Mouse (Mus musculus) embryonic facial prominence, embryonic 15.5 days (tissue): ENCODE measurements around the gene Zdhhc18. TPM values are rescaled to one million over a fixed set of nuclear protein-coding genes. Genes with fewer than 3 reads are reported as not detected.
A peak's percentile ranks its signal among the peaks of the same experiment; 100 is the strongest.

ENCODE experiments used
- ATAC-seq: fragments of 200-750 bp; cut with Nextera tagmentation; 2 replicates; pipeline ENCODE4 v1.8.0; 2017; ENCODE audit warnings: low read depth, moderate TSS enrichment; ENCODE audit not compliant: insufficient number of reproducible peaks, low FRiP score, low TSS enrichment
- H3K27ac ChIP-seq: fragments of 300-500 bp; sonication (generic); replicated peaks from 2 replicates; pipeline ENCODE4 v1.5.1; 2015; ENCODE audit warnings: mild to moderate bottlenecking, inconsistent platforms
- H3K27me3 ChIP-seq: fragments of 300-500 bp; sonication (generic); 2 replicates; pipeline ENCODE4 v1.6.1; 2015; ENCODE audit warnings: inconsistent platforms
- H3K36me3 ChIP-seq: fragments of 300-500 bp; sonication (generic); 2 replicates; pipeline ENCODE4 v1.6.1; 2015; ENCODE audit warnings: mild to moderate bottlenecking, inconsistent platforms
- H3K4me1 ChIP-seq: fragments of 300-500 bp; sonication (generic); 2 replicates; pipeline ENCODE4 v1.6.1; 2015; ENCODE audit warnings: inconsistent platforms
- H3K4me2 ChIP-seq: fragments of 300-500 bp; sonication (generic); replicated peaks from 2 replicates; pipeline ENCODE4 v1.6.1; 2015; ENCODE audit warnings: mild to moderate bottlenecking, inconsistent platforms
- H3K4me3 ChIP-seq: fragments of 300-500 bp; sonication (generic); replicated peaks from 2 replicates; pipeline ENCODE4 v1.5.1; 2015; ENCODE audit warnings: mild to moderate bottlenecking, inconsistent platforms
- H3K9ac ChIP-seq: fragments of 300-500 bp; sonication (generic); 2 replicates; pipeline ENCODE4 v1.6.1; 2015; ENCODE audit warnings: inconsistent platforms
- H3K9me3 ChIP-seq: fragments of 300-500 bp; sonication (generic); replicated peaks from 2 replicates; pipeline ENCODE4 v1.6.1; 2016; ENCODE audit warnings: inconsistent platforms
- WGBS: fragments of 180-500 bp; shearing (Covaris S2); methylation state at CpG from one replicate; pipeline ENCODE4 v1.1.7; 2015; 5-methylcytosine and 5-hydroxymethylcytosine counted together
- polyA plus RNA-seq: library from polyadenylated mRNA; unstranded; fragments of >200 nt; fragmentation: Nextera tagmentation; extraction: Ambion mirVana; gene quantifications from 2 replicates; pipeline ENCODE4 v1.2.1, GENCODE M21; 2015

The Zdhhc18 gene
- polyA plus RNA-seq, 1 experiment from 2014 or later: 5.4 TPM

DNA sequence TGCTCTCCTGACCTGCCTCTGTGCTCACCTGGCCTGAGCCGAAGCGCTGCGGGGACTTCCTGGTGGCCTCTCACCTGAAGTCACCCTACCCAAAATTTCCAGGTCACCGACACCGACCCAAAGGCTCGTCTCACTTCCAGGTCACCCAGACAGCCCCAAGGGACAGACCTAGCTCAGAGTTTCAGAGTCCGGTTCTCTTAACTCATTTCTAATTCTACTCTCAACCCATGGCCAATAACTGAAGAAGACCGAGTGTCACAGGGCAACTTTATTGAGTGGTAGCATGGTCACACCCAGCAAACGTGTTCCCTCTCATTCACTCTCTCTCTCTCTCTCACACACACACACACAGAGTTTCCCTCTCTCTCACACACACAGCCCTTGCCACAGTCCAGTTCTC is 49.6 kb downstream of the Zdhhc18 start:
- Histone ChIP-seq H3K9me3 (no peaks in the 10 kb centered on the region), H3K9ac (peak overlapping the region; percentile 35), H3K4me2 (peak overlapping the region; percentile 85), H3K36me3 (peaks cover 11% of the 10 kb centered on the region), H3K27me3 (peaks cover 29% of the 10 kb centered on the region), H3K4me1 (peaks cover 37% of the 10 kb centered on the region), H3K27ac (peak overlapping the region; percentile 85), H3K4me3 (peak overlapping the region; percentile 56)
- WGBS: 13% methylated on average over 9 of the region's 9 CpGs
- ATAC-seq: no peak

DNA sequence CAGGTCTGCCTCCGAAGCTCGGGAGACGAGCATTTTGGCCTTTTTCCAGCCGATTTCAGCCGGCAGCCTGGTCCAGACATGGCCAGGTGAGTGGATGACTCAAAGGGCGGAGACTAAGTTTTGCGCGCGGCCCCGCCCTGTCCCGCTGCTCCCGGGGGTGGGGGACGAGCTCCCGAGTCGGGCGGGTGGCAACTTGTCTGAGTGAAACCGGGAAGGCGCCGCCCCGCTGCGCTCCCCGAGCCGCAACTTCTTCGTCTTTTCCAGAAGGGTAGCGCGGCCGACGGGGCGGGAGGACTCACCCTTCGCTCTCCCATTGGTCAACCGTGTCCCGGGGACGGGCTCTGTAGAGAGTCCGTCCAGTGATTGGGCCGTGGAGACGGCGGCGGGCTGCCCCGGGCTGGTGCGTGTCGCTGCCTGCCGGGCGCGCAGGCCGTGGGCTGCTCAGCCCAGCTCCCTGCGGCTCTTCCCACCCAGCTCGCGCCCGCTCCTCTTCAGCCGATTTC is 50.3 kb downstream of the Zdhhc18 start:
- peak overlapping the region; percentile 85 for H3K4me2 ChIP-seq
- peak overlapping the region; percentile 35; the same call in 1 of the 2 replicates for H3K9ac ChIP-seq
- H3K27me3 ChIP-seq: peaks cover 29% of the 10 kb centered on the region
- peak; percentile 92 for ATAC-seq
- no peaks in the 10 kb centered on the region for H3K9me3 ChIP-seq
- peaks cover 34% of the 10 kb centered on the region for H3K4me1 ChIP-seq
- peaks cover 7% of the 10 kb centered on the region for H3K36me3 ChIP-seq
- H3K27ac ChIP-seq: peak overlapping the region; percentile 88
- peak overlapping the region; percentile 56 for H3K4me3 ChIP-seq
- WGBS: under 1% methylated on average over 50 of the region's 50 CpGs

DNA sequence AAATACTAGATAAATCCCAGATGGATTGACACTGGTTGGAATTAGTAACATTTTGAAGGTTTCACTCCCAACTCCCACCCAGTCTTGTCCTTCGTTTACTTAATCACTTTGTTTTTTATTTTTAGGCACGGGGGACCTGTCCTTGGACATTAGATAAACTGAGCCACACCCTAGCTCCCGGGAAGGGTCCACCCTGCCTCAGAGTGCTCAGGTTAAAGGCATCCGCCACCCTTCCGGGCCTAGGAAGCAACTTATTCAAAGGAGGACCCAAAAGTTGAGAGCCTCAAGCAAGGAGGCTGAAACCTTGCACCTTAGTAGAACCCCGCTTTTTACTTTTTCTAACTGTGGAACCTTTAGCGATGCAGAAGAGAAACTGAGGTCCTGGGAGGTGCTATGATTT is 50.8 kb downstream of the Zdhhc18 start:
- H3K36me3 ChIP-seq: peaks cover 5% of the 10 kb centered on the region
- peaks cover 29% of the 10 kb centered on the region for H3K27me3 ChIP-seq
- ATAC-seq: no peak
- H3K27ac ChIP-seq: peak overlapping the region; percentile 88
- 0 out of 2 replicates have a peak overlapping the region, but pooled peaks have one; percentile 24 for H3K9ac ChIP-seq
- H3K9me3 ChIP-seq: no peaks in the 10 kb centered on the region
- 20% methylated on average over 7 of the region's 7 CpGs for WGBS
- peaks cover 33% of the 10 kb centered on the region for H3K4me1 ChIP-seq
- H3K4me2 ChIP-seq: peak overlapping the region; percentile 85
- peak overlapping the region; percentile 56 for H3K4me3 ChIP-seq

DNA sequence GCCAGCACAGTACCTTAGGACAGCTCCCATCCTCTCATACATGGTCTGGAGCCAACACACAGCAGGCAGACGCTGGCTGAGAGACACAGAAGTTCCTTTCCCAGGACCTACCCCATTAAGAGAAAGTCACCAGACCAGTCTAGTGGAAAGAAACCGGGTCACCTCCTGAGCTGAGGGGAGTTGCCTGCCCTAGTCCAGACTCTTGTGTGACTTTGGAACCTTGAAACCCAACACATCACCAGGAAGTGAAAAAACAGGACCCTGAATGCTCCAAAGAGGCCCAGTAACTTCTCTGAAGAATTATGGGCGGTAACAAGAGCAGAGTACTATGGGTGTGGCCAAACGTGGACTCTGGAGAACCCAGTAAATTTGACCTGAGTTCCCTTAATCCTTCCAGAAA is 51.3 kb downstream of the Zdhhc18 start:
- Histone ChIP-seq H3K27me3 (peaks cover 29% of the 10 kb centered on the region), H3K27ac (peak overlapping the region; percentile 88), H3K9me3 (no peaks in the 10 kb centered on the region), H3K4me2 (peak overlapping the region; percentile 85; the same call in 1 of the 2 replicates), H3K4me3 (peak overlapping the region; percentile 56; the same call in 1 of the 2 replicates), H3K36me3 (no peaks in the 10 kb centered on the region), H3K4me1 (peaks cover 28% of the 10 kb centered on the region), H3K9ac (no peak overlapping the region)
- ATAC-seq: no peak
- WGBS: 28% methylated on average over 4 of the region's 4 CpGs

DNA sequence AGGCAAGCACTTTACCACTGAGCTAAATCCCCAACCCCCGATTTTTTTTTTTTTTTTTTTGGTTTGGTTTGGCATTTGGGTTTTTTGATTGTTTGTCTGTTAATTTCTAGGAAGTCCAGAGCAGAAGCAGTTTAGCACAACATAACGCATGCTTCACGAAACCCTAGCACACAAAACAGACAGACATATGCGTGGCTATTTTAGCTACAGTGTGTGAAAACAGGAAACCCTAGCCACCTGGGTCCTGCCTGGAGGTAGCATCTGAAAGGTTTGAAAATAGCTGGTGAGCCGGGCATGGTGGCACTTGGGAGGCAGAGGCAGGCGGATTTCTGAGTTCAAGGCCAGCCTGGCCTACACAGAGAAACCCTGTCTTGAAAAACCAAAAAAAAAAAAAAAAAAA is 53.9 kb downstream of the Zdhhc18 start:
- H3K27ac ChIP-seq: no peak overlapping the region; the same call in 1 of the 2 replicates
- H3K4me2 ChIP-seq: no peak overlapping the region

DNA sequence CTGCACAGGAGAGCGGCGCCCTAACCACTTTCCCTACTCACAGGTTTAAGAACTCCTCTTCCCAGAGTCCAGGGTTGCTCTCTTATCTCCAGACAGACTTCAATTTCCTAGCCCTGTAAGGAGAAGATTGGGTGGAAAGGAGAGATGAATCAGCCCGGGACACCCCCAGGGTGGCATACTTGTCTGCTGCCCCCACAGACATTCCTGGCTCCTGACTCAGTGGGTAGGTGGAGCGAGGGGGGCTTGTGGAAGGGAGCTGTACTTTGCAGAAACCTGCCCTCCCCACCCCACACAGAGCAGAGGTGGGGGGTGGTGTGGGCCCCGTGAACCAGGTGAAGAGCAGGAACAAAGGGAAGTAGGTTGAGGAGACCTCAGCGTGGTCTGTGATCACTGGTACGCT is 54.4 kb downstream of the Zdhhc18 start:
- H3K4me2 ChIP-seq: no peak overlapping the region
- WGBS: 61% methylated on average over 7 of the region's 7 CpGs
- H3K27ac ChIP-seq: peak overlapping the region; percentile 49
- peaks cover 13% of the 10 kb centered on the region for H3K27me3 ChIP-seq
- peaks cover 13% of the 10 kb centered on the region for H3K36me3 ChIP-seq
- H3K9ac ChIP-seq: no peak overlapping the region
- H3K4me1 ChIP-seq: peaks cover 22% of the 10 kb centered on the region
- H3K9me3 ChIP-seq: no peaks in the 10 kb centered on the region
- no peak overlapping the region for H3K4me3 ChIP-seq
- no peak for ATAC-seq

More for the DNA sequence above, 53.9 kb downstream of the Zdhhc18 start:
- Histone ChIP-seq H3K4me3 (no peak overlapping the region), H3K27me3 (peaks cover 13% of the 10 kb centered on the region), H3K9ac (no peak overlapping the region), H3K36me3 (peaks cover 8% of the 10 kb centered on the region), H3K9me3 (no peaks in the 10 kb centered on the region), H3K4me1 (peaks cover 22% of the 10 kb centered on the region)
- WGBS: 69% methylated on average over 6 of the region's 6 CpGs
- no peak for ATAC-seq

DNA sequence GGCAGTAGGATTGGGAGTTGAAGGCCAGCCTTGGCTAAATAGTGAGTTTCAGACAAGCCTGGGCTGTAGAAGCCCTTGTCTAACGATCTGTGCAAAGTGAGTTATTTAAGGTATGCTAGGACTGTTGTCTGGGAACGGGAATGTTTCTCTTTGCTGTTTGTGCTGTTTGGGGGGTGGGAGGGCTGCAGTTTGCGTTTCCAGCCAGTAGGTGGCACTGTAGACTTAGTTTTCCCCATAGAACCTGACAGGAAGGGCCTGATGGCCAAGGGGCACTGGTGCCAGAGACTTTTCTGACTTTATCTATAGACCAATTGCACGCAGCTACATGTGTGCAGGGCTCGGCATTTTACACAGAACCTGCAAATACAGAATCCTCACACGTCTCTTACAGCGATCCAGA is 57.4 kb downstream of the Zdhhc18 start:
- H3K9me3 ChIP-seq: no peaks in the 10 kb centered on the region
- no peak overlapping the region for H3K9ac ChIP-seq
- no peak overlapping the region for H3K4me2 ChIP-seq
- no peak overlapping the region for H3K4me3 ChIP-seq
- WGBS: 27% methylated on average over 7 of the region's 7 CpGs
- H3K36me3 ChIP-seq: peaks cover 43% of the 10 kb centered on the region
- H3K27ac ChIP-seq: no peak overlapping the region
- no peak for ATAC-seq
- 0 out of 2 replicates have a peak, but pooled peaks cover 7% of the 10 kb centered on the region for H3K4me1 ChIP-seq
- H3K27me3 ChIP-seq: no peaks in the 10 kb centered on the region

DNA sequence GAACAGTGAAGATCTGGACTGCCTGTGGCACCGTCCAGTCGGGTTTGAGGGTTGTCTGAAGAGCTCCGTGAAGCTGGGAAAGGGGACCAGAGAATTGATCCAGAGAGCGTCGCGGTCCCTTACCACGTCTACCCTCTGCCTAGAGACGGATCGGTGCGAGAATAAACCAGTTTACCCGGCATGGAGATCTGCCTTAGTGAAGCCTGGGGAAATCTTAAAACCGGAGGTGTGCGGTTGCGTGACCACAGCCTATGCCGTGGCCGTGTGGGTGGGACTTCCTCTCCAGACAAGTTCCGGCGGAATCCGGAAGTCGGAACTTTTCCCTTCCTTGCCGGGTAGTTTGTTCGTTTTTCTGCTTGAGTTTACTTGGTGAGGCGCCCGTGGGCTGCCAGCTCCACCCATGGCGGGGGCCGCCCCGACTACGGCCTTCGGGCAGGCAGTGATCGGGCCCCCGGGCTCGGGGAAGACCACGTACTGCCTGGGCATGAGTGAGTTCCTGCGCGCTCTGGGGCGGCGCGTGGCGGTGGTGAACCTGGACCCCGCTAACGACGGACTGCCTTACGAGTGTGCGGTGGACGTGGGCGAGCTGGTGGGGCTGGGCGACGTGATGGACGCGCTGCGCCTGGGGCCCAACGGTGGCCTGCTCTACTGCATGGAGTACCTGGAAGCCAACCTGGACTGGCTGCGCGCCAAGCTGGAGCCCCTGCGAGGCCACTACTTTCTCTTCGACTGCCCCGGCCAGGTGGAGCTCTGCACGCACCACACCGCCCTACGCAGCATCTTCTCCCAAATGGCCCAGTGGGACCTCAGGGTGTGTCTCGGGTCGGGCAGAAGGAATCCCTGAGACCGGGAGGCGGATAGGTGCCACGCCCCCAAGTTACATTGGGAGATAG is 65.6 kb downstream of the Zdhhc18 start, which contains the start of gene Gpn2:
Gene Gpn2, plus strand, starts transcription at position 304 of the 893 bp plus-strand sequence.
- peak; percentile 85; the same call in 1 of the 2 replicates for ATAC-seq
- Histone ChIP-seq H3K9me3 (no peaks in the 10 kb centered on the region), H3K27me3 (no peaks in the 10 kb centered on the region), H3K36me3 (peaks cover 51% of the 10 kb centered on the region), H3K4me2 (peak within 1 kb of the TSS; percentile 100), H3K4me1 (peaks cover 19% of the 10 kb centered on the region), H3K4me3 (peak within 1 kb of the TSS; percentile 80), H3K27ac (peak within 1 kb of the TSS; percentile 89), H3K9ac (peak within 1 kb of the TSS; percentile 87)
- 1% methylated on average over 65 of the region's 65 CpGs for WGBS

DNA sequence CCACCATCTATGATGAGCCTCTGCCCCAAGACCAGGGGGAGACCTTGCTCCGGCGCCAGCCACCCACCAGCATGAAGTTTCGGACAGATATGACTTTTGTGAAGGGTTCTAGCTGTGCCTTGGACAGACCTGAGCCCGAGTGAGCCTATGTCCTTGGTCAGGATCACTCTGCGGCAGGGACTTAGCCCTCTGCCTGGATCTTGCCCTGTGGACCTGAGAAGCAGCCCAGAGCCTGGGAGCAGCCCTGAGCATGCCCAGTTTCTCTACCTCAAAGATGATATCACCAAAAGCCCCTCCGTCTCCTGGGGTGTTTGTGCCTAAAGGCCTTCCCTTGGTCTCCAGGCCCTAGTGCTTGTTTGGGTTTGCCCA is 66.3 kb downstream of the Zdhhc18 start:
- no peak for ATAC-seq
- whole genome bisulfite sequencing: 57% methylated on average over 6 of the region's 6 CpGs

DNA sequence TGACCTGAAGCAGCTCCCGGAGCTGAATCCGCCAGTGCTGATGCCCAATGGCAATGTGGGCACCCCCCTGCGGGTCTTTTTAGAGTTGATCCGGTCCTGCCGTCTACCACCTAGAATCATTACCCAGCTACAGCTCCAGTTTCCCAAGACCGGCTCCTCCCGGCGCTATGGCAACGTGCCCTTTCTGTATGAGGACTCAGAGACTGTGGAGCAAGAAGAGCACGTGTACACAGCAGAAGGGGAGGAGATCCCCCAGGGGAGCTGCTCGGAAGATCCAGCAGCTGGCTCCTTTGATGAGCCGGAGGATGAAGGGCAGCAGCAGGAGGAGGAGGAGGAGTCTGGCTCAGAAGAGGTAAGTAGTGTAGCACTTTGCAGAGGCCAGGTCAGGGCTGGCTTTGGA is 72.0 kb downstream of the Zdhhc18 start:
- Histone ChIP-seq H3K27ac (no peak overlapping the region), H3K4me2 (no peak overlapping the region), H3K36me3 (peaks cover 39% of the 10 kb centered on the region), H3K4me3 (no peak overlapping the region), H3K27me3 (no peaks in the 10 kb centered on the region), H3K9ac (no peak overlapping the region), H3K9me3 (no peaks in the 10 kb centered on the region), H3K4me1 (peaks cover 14% of the 10 kb centered on the region)
- 62% methylated on average over 12 of the region's 12 CpGs for WGBS
- ATAC-seq: no peak

More for the DNA sequence above, 66.3 kb downstream of the Zdhhc18 start:
- Histone ChIP-seq H3K4me2 (peak overlapping the region; percentile 100), H3K9me3 (no peaks in the 10 kb centered on the region), H3K36me3 (peaks cover 51% of the 10 kb centered on the region), H3K27me3 (no peaks in the 10 kb centered on the region), H3K27ac (peak overlapping the region; percentile 89), H3K4me3 (peak overlapping the region; percentile 80), H3K4me1 (peaks cover 19% of the 10 kb centered on the region), H3K9ac (peak overlapping the region; percentile 87)

DNA sequence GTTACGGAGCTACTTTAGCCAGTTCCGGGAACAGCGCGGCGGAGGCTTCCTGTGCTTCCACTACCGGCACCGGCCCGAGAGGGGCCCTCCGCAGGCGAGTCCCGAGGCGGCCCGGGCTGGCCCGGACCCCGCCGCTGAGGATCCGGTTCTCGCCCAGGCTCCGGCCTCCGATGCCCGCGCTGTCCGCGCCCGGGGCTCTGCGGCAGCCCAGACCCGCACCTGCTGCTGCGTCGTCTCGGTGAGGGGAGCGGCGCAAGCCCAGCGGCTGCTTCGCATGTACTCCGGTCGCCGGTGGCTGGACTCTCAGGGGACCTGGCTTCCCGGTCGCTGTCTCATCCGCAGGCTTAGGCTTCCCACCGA is 75.1 kb downstream of the Zdhhc18 start:
- peak overlapping the region; percentile 85 for H3K4me2 ChIP-seq
- under 1% methylated on average over 41 of the region's 41 CpGs for WGBS
- H3K4me3 ChIP-seq: peak overlapping the region; percentile 81
- peak; percentile 49 for ATAC-seq
- peak overlapping the region; percentile 88; the same call in 1 of the 2 replicates for H3K27ac ChIP-seq
- H3K36me3 ChIP-seq: peaks cover 18% of the 10 kb centered on the region
- H3K4me1 ChIP-seq: peaks cover 13% of the 10 kb centered on the region
- no peaks in the 10 kb centered on the region for H3K27me3 ChIP-seq
- H3K9ac ChIP-seq: peak overlapping the region; percentile 75
- H3K9me3 ChIP-seq: no peaks in the 10 kb centered on the region
